Mouse (Mus musculus) MEL (cell line): ENCODE results near the gene Vps53. TPM values are rescaled to one million over a fixed set of nuclear protein-coding genes. Genes with fewer than 3 reads are reported as not detected.

Experiments
- DNase-seq: peaks from one replicate; pipeline ENCODE4 v3.0.0; 2011; ENCODE audit warnings: low read depth, low spot score
- H3K27ac ChIP-seq: 2 replicates; pipeline ENCODE4 v1.5.1; 2012; ENCODE audit warnings: low read depth, mild to moderate bottlenecking, control low read depth, low read length, moderate library complexity; ENCODE audit not compliant: control insufficient read depth
- H3K27me3 ChIP-seq, 2 experiments: fragments of 150-350 bp in 1 of 2; sonication (generic) in 1 of 2; 2 replicates each; pipeline ENCODE4 v1.6.1; 2012; ENCODE audit warnings: low read length in 2 of 2, mild to moderate bottlenecking in 2 of 2, improper control_type of control experiment in 1 of 2, moderate library complexity in 1 of 2; ENCODE audit not compliant: insufficient read depth in 2 of 2, control insufficient read depth in 1 of 2
- H3K36me3 ChIP-seq, 2 experiments: 2 replicates each; pipeline ENCODE4 v1.6.1; 2012 to 2014; ENCODE audit warnings: low read length in 2 of 2, improper control_type of control experiment in 1 of 2, inconsistent platforms in 1 of 2, mild to moderate bottlenecking in 1 of 2; ENCODE audit not compliant: insufficient read depth in 2 of 2, control insufficient read depth in 1 of 2
- H3K4me1 ChIP-seq, 2 experiments: fragments of 150-350 bp in 1 of 2; sonication (generic) in 1 of 2; 2 replicates each; pipeline ENCODE4 v1.6.1; 2012; ENCODE audit warnings: low read length in 2 of 2, improper control_type of control experiment in 1 of 2, mild to moderate bottlenecking in 1 of 2; ENCODE audit not compliant: insufficient read depth in 2 of 2, control insufficient read depth in 1 of 2
- H3K4me3 ChIP-seq, 2 experiments: fragments of 150-350 bp in 1 of 2; sonication (generic) in 1 of 2; 2 replicates each; pipeline ENCODE4 v1.5.1; 2012; ENCODE audit warnings: low read depth in 2 of 2, low read length in 2 of 2, mild to moderate bottlenecking in 2 of 2, moderate library complexity in 2 of 2, control low read depth in 1 of 2, improper control_type of control experiment in 1 of 2; ENCODE audit not compliant: control insufficient read depth in 1 of 2, insufficient read depth in 1 of 2
- H3K79me2 ChIP-seq: 2 replicates; pipeline ENCODE4 v1.6.1; 2012; ENCODE audit warnings: mild to moderate bottlenecking, low read length, moderate library complexity; ENCODE audit not compliant: control insufficient read depth, poor library complexity, insufficient read depth
- H3K9ac ChIP-seq: 2 replicates; pipeline ENCODE4 v1.6.1; 2012; ENCODE audit warnings: low read depth, mild to moderate bottlenecking, control low read depth, low read length, moderate library complexity; ENCODE audit not compliant: control insufficient read depth, poor library complexity, severe bottlenecking
- H3K9me3 ChIP-seq: fragments of 150-350 bp; sonication (generic); replicated peaks from 2 replicates; pipeline ENCODE4 v1.6.1; 2012; ENCODE audit warnings: mild to moderate bottlenecking, low read length, improper control_type of control experiment, moderate library complexity; ENCODE audit not compliant: insufficient read depth
- CTCF ChIP-seq, 3 experiments: IDR thresholded peaks in 2 of 3; conservative IDR thresholded peaks in 1 of 3; 2 replicates each; pipeline ENCODE4 v1.5.1; 2011 to 2012; ENCODE audit warnings: low read length in 3 of 3, low read depth in 2 of 3, mild to moderate bottlenecking in 2 of 3, improper control_type of control experiment in 1 of 3, inconsistent platforms in 1 of 3, mixed read lengths in 1 of 3, moderate library complexity in 1 of 3; ENCODE audit not compliant: control insufficient read depth in 1 of 3, insufficient read depth in 1 of 3, poor library complexity in 1 of 3, severe bottlenecking in 1 of 3
- ETS1 ChIP-seq: IDR thresholded peaks from 2 replicates; pipeline ENCODE4 v1.6.1; 2012; ENCODE audit warnings: low read depth, mild to moderate bottlenecking, inconsistent platforms, low read length, improper control_type of control experiment, moderate library complexity
- HCFC1 ChIP-seq: IDR thresholded peaks from 2 replicates; pipeline ENCODE4 v1.6.1; 2012; ENCODE audit warnings: low read depth, mild to moderate bottlenecking, inconsistent platforms, low read length, improper control_type of control experiment, moderate library complexity
- JUND ChIP-seq: IDR thresholded peaks from 2 replicates; pipeline ENCODE4 v1.6.1; 2011; ENCODE audit warnings: low read depth, mild to moderate bottlenecking, improper control_type of control experiment, low read length
- MAFK ChIP-seq: IDR thresholded peaks from 2 replicates; pipeline ENCODE4 v1.6.1; 2011; ENCODE audit warnings: low read depth, mild to moderate bottlenecking, low read length, improper control_type of control experiment, borderline replicate concordance
- MAX ChIP-seq: IDR thresholded peaks from 2 replicates; pipeline ENCODE4 v1.6.1; 2011; ENCODE audit warnings: low read length, improper control_type of control experiment
- MXI1 ChIP-seq: IDR thresholded peaks from 2 replicates; pipeline ENCODE4 v1.6.1; 2011; ENCODE audit warnings: mild to moderate bottlenecking, low read depth, low read length, improper control_type of control experiment
- MYB ChIP-seq: IDR thresholded peaks from 2 replicates; pipeline ENCODE4 v1.6.1; 2011; ENCODE audit warnings: mild to moderate bottlenecking, low read depth, low read length, improper control_type of control experiment
- NELFE ChIP-seq: IDR thresholded peaks from 2 replicates; pipeline ENCODE4 v1.6.1; 2011; ENCODE audit warnings: low read depth, low read length, improper control_type of control experiment
- NRF1 ChIP-seq: IDR thresholded peaks from 2 replicates; pipeline ENCODE4 v1.6.1; 2014; ENCODE audit warnings: low read depth, mild to moderate bottlenecking, inconsistent platforms, low read length, improper control_type of control experiment, moderate library complexity; ENCODE audit not compliant: poor library complexity, insufficient read depth, severe bottlenecking
- POLR2A ChIP-seq, 2 experiments: IDR thresholded peaks; 2 replicates each; pipeline ENCODE4 v1.6.1; 2011 to 2012; ENCODE audit warnings: low read length in 2 of 2, mild to moderate bottlenecking in 2 of 2, control low read depth in 1 of 2, improper control_type of control experiment in 1 of 2, low read depth in 1 of 2, moderate library complexity in 1 of 2; ENCODE audit not compliant: control insufficient read depth in 1 of 2, insufficient read depth in 1 of 2, poor library complexity in 1 of 2
- POLR2AphosphoS2 ChIP-seq: IDR thresholded peaks from 2 replicates; pipeline ENCODE4 v1.6.1; 2011; ENCODE audit warnings: low read length, improper control_type of control experiment
- SIN3A ChIP-seq: IDR thresholded peaks from 2 replicates; pipeline ENCODE4 v1.6.1; 2012; ENCODE audit warnings: low read length, improper control_type of control experiment, inconsistent platforms
- SMC3 ChIP-seq: IDR thresholded peaks from 2 replicates; pipeline ENCODE4 v1.6.1; 2011; ENCODE audit warnings: low read depth, low read length, improper control_type of control experiment
- TCF12 ChIP-seq: IDR thresholded peaks from 2 replicates; pipeline ENCODE4 v1.6.1; 2014; ENCODE audit warnings: low read depth, mild to moderate bottlenecking, inconsistent platforms, low read length, improper control_type of control experiment, moderate library complexity
- ZC3H11A ChIP-seq: IDR thresholded peaks from 2 replicates; pipeline ENCODE4 v1.6.1; 2012; ENCODE audit warnings: low read depth, mild to moderate bottlenecking, inconsistent platforms, low read length, improper control_type of control experiment
- polyA plus RNA-seq, 2 experiments: library from polyadenylated mRNA; stranded (reverse) in 1 of 2; unstranded in 1 of 2; fragments of >175 nt in 1 of 2; fragments of >200 nt in 1 of 2; gene quantifications; 2 replicates each; pipeline versions ENCODE4 v1.2.1 to v1.2.4; 2012; ENCODE audit warnings: low replicate concordance in 2 of 2, low read depth in 1 of 2; ENCODE audit not compliant: insufficient read length in 2 of 2, insufficient read depth in 1 of 2, missing spikeins in 1 of 2
- total RNA-seq: library from RNA; depleted of rRNA; stranded (reverse); fragments of 300-350 nt; gene quantifications from 2 replicates; pipeline ENCODE4 v1.2.3, GENCODE M21; 2012

Gene Vps53
- total and polyA plus RNA-seq, 3 experiments = 38.4 to 50.4 TPM; not detected in 1

DNA sequence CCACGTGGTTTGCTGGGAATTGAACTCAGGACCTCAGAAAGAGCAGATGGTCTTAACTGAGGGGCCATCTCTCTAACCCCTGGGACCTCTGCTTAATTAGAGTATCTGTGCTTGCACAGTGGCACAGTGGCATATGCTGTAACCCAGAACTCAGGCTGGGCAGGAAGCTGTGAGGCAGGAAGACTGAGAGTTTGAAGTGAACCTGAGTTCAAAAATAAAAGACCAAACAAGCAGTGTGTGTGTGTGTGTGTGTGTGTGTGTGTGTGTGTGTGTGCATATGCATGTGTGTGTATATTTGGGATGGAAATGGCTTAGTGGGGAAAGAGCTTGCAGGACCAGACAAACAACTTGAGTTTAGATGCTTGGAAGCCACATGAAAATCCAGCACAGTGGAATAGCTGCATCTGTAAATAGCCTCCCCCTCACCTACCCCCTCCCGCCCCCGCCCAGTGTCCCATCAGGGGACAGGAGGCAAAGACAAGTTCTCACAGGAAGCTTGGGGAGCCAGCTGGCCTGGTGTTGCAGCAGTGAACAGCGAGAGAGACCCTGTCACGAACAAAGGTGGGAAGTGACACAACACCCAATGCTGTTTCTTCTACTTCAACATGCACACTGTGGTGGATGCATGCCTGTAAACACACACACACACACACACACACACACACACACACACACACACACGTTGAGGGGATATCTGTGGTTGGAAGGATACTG lies 141.7 kb downstream of the Vps53 start:
- Histone ChIP-seq H3K9me3 (no peaks in the 10 kb centered on the region), H3K4me1 (no peaks in the 10 kb centered on the region), H3K4me3 (no peak overlapping the region), H3K27me3 (no peaks in the 10 kb centered on the region), H3K36me3 (no peaks in the 10 kb centered on the region), H3K79me2 (no peaks in the 10 kb centered on the region), H3K27ac (no peak overlapping the region), H3K9ac (no peak overlapping the region)
- TF ChIP-seq NRF1 = no peak
- no peak for TF ChIP-seq HCFC1
- TF ChIP-seq MAX = no peak
- TF ChIP-seq SIN3A = no peak
- no peak for TF ChIP-seq NELFE
- no peak for TF ChIP-seq ZC3H11A
- TF ChIP-seq MXI1 = no peak
- TF ChIP-seq JUND = no peak
- TF ChIP-seq POLR2AphosphoS2 = no peak
- TF ChIP-seq TCF12 = no peak
- no peak for TF ChIP-seq SMC3
- no peak for TF ChIP-seq CTCF (IDR thresholded peaks at IDR 0.05 in 2 of 3, conservative IDR thresholded peaks at IDR 0.05 in 1 of 3; ENCODE audit: control insufficient read depth in 1 of 3, insufficient read depth in 1 of 3, low read depth in 2 of 3, low read length in 3 of 3, poor library complexity in 1 of 3, severe bottlenecking in 1 of 3)
- no peak for TF ChIP-seq ETS1
- no peak for TF ChIP-seq MAFK
- no peak for DNase-seq

- Histone ChIP-seq H3K9me3 (no peaks in the 10 kb centered on the region), H3K79me2 (no peaks in the 10 kb centered on the region), H3K27me3 (peaks cover 2% of the 10 kb centered on the region in 2 experiments; a peak in 1 of 4 replicates), H3K4me1 (no peaks in the 10 kb centered on the region), H3K4me3 (no peak overlapping the region), H3K9ac (no peak overlapping the region), H3K36me3 (no peaks in the 10 kb centered on the region), H3K27ac (no peak overlapping the region)
- no peak for DNase-seq
- no peak for TF ChIP-seq MYB
- no peak for TF ChIP-seq NELFE
- TF ChIP-seq NRF1 = no peak
- TF ChIP-seq SMC3 = no peak
- TF ChIP-seq ZC3H11A = no peak
- TF ChIP-seq MAX = no peak
- TF ChIP-seq POLR2A (IDR thresholded peaks at IDR 0.05; ENCODE audit: control insufficient read depth in 1 of 2, insufficient read depth in 1 of 2, low read depth in 1 of 2, low read length in 2 of 2, poor library complexity in 1 of 2) = no peak
Measured at GRCm38 (mm10) chr11:76035182-76035581, 144.3 kb downstream of the Vps53 start.
